Mouse (Mus musculus) thymus, adult 2 months (tissue): ENCODE data around the gene Olfr1047.

Experiments used
- CTCF ChIP-seq: fragments of 200-500 bp; IDR thresholded peaks from 2 replicates; pipeline ENCODE4 v1.5.1; 2012; ENCODE audit warnings: mild to moderate bottlenecking, control low read depth, low read length, moderate library complexity, borderline replicate concordance; ENCODE audit not compliant: control insufficient read depth, poor library complexity, insufficient read depth; ENCODE audit errors: extremely low read depth
- POLR2A ChIP-seq: fragments of 200-500 bp; IDR thresholded peaks from 2 replicates; pipeline ENCODE4 v1.6.1; 2012; ENCODE audit warnings: mild to moderate bottlenecking, low read length, control low read depth, moderate library complexity; ENCODE audit not compliant: control insufficient read depth, poor library complexity, insufficient read depth; ENCODE audit errors: extremely low read depth

- TF ChIP-seq POLR2A (no peak), CTCF (no peak)
Observed at GRCm38 (mm10) chr2:86231301-86231700, at the start of gene Olfr1047.
